Mouse (Mus musculus): ENCODE results near the gene Chst5.
"Not testable (repeated sequence)": the region's sequence is repeated elsewhere in the genome, so short reads cannot be mapped to it uniquely, and the experiment has no call there.

Chst5 gene

DNA sequence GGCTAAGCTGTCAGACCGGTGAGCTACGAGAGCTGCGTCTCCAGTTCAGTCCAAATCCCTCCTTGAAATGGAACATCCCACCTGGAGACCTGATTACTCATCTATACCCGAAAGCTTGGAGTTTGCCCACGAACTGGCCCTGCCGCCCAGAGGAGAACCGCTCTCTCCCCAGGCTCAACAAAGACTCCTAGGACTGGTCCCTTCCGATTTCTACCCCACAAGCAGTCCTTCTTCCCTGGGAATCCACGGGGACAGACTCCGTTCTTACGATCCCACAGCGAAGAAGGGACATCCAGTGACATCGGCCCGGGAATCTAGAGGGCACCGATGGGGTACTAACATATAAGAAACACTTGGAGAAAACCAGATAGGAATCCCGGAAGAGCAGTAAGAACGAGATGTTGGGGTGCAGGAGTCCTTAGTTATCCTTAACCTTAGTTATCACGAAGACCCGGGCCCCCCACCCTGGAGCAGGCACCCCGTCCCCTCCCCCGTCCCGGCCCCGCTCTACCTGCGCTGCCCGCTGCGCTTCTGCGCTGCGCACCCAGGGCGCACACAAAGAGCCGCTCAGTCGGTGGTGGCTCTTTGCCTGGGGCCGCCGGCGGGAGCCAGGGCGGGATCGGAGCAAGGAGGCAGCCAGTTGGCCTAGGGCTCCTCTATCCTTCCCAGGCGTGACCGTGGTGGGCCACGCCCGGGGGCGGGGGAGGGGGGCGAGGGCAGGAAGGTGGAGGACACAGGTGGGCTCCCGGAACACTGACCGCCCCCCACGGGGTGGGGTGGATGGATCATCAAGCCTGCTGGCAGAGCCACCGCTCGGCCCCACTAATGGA is at the start of gene Chst5:
TSS of gene Chst5 (minus strand) at position 827 of the 830 bp plus-strand sequence.
- DNase-seq (ENCODE audit: low read depth, low spot score), result no peak

DNA sequence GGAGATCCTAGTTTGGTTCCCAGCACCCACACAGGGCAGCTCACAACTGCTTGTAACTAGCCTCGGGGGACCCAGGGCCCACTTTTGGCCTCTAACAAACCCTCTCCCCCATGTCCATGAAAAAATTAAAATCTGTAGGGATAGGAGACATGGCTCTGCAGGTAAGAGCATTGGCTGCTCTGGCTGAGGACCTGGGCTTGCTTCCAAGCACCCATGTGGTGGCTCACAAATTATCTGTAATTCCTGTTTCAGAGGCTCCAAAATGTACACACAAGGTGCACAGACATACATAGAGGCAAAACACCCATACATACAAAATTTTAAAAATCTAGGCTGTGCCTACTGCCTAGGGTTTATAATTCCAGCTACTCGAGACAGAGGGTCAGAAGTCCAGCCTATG is 47.0 kb upstream of the Chst5 start:
- no peak for DNase-seq (ENCODE audit: low read depth, low spot score)

DNA sequence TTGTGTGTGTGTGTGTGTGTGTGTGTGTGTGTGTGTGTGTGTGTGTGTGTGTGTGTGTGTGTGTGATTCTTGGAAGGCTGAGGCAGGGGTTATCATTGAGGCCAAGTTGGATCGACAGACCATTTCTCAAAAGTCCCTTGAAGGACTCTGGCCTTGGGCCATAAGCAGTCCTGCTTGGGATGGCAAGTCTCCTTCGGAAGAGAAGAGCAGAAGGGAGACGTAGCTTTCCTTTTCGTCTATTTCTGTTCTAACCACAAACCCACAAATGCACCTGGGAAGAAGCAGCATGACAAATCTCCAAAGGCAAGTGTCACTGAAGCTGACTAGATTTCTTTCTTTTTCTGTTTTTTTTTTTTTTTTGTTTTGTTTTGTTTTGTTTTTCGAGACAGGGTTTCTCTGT is 45.6 kb upstream of the Chst5 start:
- DNase-seq (ENCODE audit: low read depth, low spot score), result no peak

DNA sequence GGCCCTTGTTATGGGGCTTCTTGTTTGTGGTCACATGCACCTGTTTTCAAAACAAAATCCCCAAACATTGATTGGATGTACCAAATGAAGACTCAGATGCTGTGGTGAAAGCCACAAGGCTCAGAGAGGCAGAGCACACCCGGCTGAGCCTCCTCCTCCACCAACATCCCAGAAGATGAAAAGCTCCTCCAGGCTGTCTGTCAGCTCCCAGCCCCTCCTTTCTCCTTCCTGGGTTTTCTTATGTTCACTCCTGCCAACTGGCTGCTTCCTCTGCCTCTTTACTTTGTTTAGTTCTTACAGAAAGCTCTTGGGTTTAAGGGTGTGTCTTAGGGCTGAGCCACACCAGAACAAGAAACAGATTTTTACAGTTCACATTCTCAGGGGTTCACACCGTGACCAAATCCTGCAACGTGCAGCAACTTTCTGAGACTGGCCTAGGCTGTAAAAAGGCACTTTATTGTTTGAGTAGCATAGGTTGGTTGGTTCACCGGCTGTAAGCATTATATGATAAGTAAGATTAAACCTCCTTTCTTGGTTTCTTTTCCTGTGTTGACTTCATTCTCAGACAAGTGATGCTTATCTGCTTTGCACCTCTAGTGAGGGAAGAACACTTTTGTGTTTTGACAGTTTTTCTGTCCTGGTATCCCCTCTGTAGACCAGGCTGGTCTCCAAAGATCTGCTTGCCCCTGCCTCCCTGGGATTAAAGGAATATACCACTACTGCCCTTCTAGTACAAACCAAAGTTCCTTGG is 44.8 kb upstream of the Chst5 start:
- DNase-seq (ENCODE audit: low read depth, low spot score), result no peak

GRCm38 (mm10) chr8:111951936-111952335 is 41.7 kb upstream of the Chst5 start:
- no peak for DNase-seq (ENCODE audit: low read depth, low spot score)

DNA sequence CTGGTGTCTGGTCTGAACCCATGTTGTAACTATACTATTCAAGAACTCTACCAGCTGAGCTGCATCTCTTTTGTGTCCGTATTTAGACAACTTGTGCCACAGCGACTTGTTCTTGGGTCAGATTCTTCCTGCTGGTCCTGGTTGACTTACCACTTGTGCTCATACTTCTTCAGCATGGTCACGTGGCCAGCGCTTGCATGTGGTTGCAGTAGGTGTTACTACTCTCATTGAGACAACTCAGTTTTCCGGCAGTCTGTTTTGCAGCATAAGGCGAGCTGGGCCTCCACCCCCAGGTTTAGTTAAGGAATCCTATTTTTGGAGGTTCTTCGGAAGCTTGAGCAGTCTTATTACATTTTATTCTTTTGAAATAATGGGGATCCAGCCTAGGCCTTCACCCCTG is 41.1 kb upstream of the Chst5 start:
- DNase-seq (ENCODE audit: low read depth, low spot score), result no peak

DNA sequence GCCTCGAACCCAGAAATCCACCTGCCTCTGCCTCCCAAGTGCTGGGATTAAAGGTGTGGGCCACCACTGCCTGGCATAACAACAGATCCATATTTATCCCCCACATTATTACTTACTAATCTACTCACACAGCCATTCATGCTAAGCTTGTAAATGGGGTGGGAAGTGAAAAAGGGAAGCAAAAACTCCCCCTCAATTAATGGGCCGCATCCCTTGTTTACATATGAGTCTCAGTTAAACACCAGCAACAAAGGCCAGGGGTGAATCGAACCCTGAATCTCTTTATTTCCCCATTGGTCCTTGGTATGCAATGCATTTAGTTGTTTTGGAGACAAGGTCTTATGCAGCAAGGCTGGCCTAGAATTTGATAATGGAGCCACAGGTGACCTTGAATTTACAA is 40.6 kb upstream of the Chst5 start:
- no peak for DNase-seq (ENCODE audit: low read depth, low spot score)

- no peak for DNase-seq (ENCODE audit: low read depth, low spot score)
These were observed 37.7 kb upstream of the Chst5 start for GRCm38 (mm10) chr8:111947954-111948353.

GRCm38 (mm10) chr8:111947144-111947543 is 36.9 kb upstream of the Chst5 start:
- DNase-seq (ENCODE audit: low read depth, low spot score), result no peak

- DNase-seq (ENCODE audit: low read depth, low spot score), result no peak
These were observed 33.3 kb upstream of the Chst5 start for GRCm38 (mm10) chr8:111943544-111943943.

- DNase-seq (ENCODE audit: low read depth, low spot score), result peak; percentile 63
These were observed 30.8 kb upstream of the Chst5 start for GRCm38 (mm10) chr8:111941101-111941454.

GRCm38 (mm10) chr8:111940171-111941100 is 30.2 kb upstream of the Chst5 start, which contains the start of gene Gabarapl2:
TSS of gene Gabarapl2 (plus strand) at chr8:111940703.
- peak; percentile 95 for DNase-seq (ENCODE audit: low read depth, low spot score)

DNA sequence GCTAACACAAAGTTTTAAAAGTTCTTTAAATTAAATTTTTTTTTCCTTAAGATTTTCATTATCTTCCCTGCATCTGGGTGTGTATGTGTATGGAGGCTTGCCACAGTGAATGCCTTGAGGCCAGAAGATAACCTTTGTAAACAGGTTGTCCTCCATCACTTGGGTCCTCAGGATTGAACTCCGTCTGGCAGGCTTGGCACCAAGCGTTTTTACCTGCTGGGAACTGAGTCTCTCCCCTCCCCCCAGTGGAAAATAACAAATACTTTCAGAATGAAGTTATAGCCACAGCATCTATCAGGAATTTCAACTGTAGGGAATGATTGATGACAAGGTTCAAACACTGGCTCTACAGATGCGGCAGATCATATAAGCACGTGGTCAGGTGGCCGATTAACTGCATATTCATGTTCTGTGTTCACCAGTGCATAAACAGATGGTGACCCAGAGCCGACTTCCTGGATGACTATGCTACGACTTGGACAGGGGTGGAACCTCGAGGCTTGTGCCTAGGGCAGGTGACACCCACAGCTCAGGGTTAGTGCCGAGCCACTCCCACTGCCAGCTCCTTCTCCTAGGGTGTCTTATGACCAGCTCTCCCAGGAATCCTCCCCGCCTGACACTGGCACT is 29.4 kb upstream of the Chst5 start:
- no peak for DNase-seq (ENCODE audit: low read depth, low spot score)

GRCm38 (mm10) chr8:111938076-111938985 is 28.1 kb upstream of the Chst5 start:
- not testable (repeated sequence) for DNase-seq (ENCODE audit: low read depth, low spot score)

DNA sequence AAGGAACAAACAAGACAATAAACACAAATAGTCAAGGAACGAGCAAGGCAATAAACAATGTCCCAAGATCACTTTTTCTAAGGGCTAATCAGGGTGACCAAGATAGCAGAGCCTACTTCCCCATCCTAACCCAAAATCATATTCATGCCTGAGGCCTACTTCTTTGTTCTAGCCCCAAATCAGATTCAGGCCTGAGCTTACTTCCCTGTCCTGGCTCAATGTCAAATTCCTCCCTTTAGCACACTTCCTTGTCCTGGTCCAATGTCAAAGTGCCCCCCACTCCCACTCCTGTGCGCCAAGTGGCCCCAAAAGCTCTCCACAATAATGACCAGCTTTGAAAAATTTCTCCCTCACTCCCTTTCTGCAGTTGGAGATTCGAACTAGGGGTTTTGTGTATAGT is 26.9 kb upstream of the Chst5 start:
- DNase-seq (ENCODE audit: low read depth, low spot score), result no peak

- DNase-seq (ENCODE audit: low read depth, low spot score), result no peak
These were observed 24.0 kb upstream of the Chst5 start for GRCm38 (mm10) chr8:111934201-111934600.

GRCm38 (mm10) chr8:111933348-111934076 is 23.3 kb upstream of the Chst5 start, which contains the start of gene Tmem231:
TSS of gene Tmem231 (minus strand) at chr8:111933881.
- DNase-seq (ENCODE audit: low read depth, low spot score), result peak; percentile 93

- DNase-seq (ENCODE audit: low read depth, low spot score), result no peak
These were observed 22.5 kb upstream of the Chst5 start for GRCm38 (mm10) chr8:111932580-111933336.

GRCm38 (mm10) chr8:111931721-111932120 is 21.5 kb upstream of the Chst5 start:
- no peak for DNase-seq (ENCODE audit: low read depth, low spot score)

Measured in forelimb bud, embryonic 11.5 days (tissue).